Comparison of ENCODE assay signal across 26 mouse cellular contexts in genomic region chr11:113638680-113639079, GRCm38 (mm10). TPM values are rescaled to one million over a fixed set of nuclear protein-coding genes. Genes with fewer than 3 reads are reported as not detected.
DNase-seq lines count a peak whose midpoint lies in the region; ATAC-seq and TF ChIP-seq lines count a peak whose summit lies in the region.
"Had no signal": no experiment of that assay in that cellular context is flagged by ENCODE, and none has a peak within 500 bp of the region (broad histone marks: within the 10 kb centered on the region; RNA-seq: fewer than 3 reads in every experiment).

No protein-coding gene starts in this region.

- H3K36me3 ChIP-seq in CH12.LX (replicated peaks in 1 of 2; ENCODE audit: control insufficient read depth in 1 of 2, insufficient read depth in 1 of 2, low read length in 1 of 2), result no peaks in the 10 kb centered on the region
- no peaks in the 10 kb centered on the region for H3K36me3 ChIP-seq in intestine, postnatal 0 days (ENCODE audit: control insufficient read depth, insufficient read depth)
- H3K36me3 ChIP-seq in lung, postnatal 0 days (ENCODE audit: insufficient read depth, low read length), result no peaks in the 10 kb centered on the region
- H3K36me3 ChIP-seq: embryonic facial prominence, embryonic 13.5 days; embryonic facial prominence, embryonic 15.5 days; forebrain, embryonic 12.5 days; G1E had no signal

- WGBS in intestine, postnatal 0 days, result 73% methylated on average over 12 of the region's 12 CpGs
- 92% methylated on average over 12 of the region's 12 CpGs for WGBS in lung, postnatal 0 days

- H3K27ac ChIP-seq in CH12.LX (ENCODE audit: insufficient read depth, low read depth), result no peak overlapping the region
- H3K27ac ChIP-seq in intestine, postnatal 0 days (ENCODE audit: low read depth, low read length), result no peak overlapping the region
- H3K27ac ChIP-seq in lung, postnatal 0 days (ENCODE audit: low read length), result no peak overlapping the region
- H3K27ac ChIP-seq: embryonic facial prominence, embryonic 13.5 days; embryonic facial prominence, embryonic 15.5 days; forebrain, embryonic 10.5 days; forebrain, embryonic 12.5 days had no signal

- H3K4me3 ChIP-seq in CH12.LX (replicated peaks in 1 of 3; ENCODE audit: low read depth in 2 of 3, low read length in 2 of 3, poor library complexity in 1 of 3), result no peak overlapping the region
- H3K4me3 ChIP-seq in intestine, postnatal 0 days (ENCODE audit: low read depth, low read length), result no peak overlapping the region
- no peak overlapping the region for H3K4me3 ChIP-seq in lung, postnatal 0 days (ENCODE audit: low read depth, low read length)
- H3K4me3 ChIP-seq: embryonic facial prominence, embryonic 13.5 days; embryonic facial prominence, embryonic 15.5 days; erythroblast, embryonic 14.5 days; forebrain, embryonic 10.5 days; forebrain, embryonic 12.5 days had no signal

- dilution Hi-C loops in CH12.LX (cut with MboI; ENCODE audit: extremely low pct_ligation_motif_present, extremely low pct_unique_long_range_greater_than_20kb, low sequenced_read_pairs), result no loop called here

- peak; percentile 33; the same call in 1 of the 2 replicates for TF ChIP-seq EP300 in CH12.LX (IDR thresholded peaks at IDR 0.05; ENCODE audit: low read length)
- TF ChIP-seq EP300 in lung, postnatal 0 days (IDR thresholded peaks at IDR 0.05), result no peak

- H3K27me3 ChIP-seq in CH12.LX (replicated peaks), result peaks cover 15% of the 10 kb centered on the region
- H3K27me3 ChIP-seq in intestine, postnatal 0 days (replicated peaks; ENCODE audit: control insufficient read depth, insufficient read depth, low read length), result no peaks in the 10 kb centered on the region
- H3K27me3 ChIP-seq in lung, postnatal 0 days (replicated peaks; ENCODE audit: insufficient read depth, low read length), result no peaks in the 10 kb centered on the region
- H3K27me3 ChIP-seq: embryonic facial prominence, embryonic 13.5 days; embryonic facial prominence, embryonic 15.5 days; Patski had no signal

- no peak overlapping the region for H3K9ac ChIP-seq in CH12.LX (ENCODE audit: insufficient read depth, low read depth)
- H3K9ac ChIP-seq in intestine, postnatal 0 days (ENCODE audit: low read depth, low read length), result no peak overlapping the region
- no peak overlapping the region for H3K9ac ChIP-seq in lung, postnatal 0 days (replicated peaks; ENCODE audit: low read depth)
- H3K9ac ChIP-seq: embryonic facial prominence, embryonic 13.5 days; embryonic facial prominence, embryonic 15.5 days; forebrain, embryonic 12.5 days had no signal

- in situ Hi-C loops in CH12.LX (cut with MboI; ENCODE audit: low pct_ligation_motif_present, low pct_unique_long_range_greater_than_20kb, low sequenced_read_pairs), result loop anchor here (5.0 kb wide), 1 partner anchor 461 kb away; no protein-coding TSS in a partner anchor

- peak; percentile 51 for ATAC-seq in common myeloid progenitor, adult 5-6 weeks (replicated peaks; ENCODE audit: low read depth, poor library complexity, severe bottlenecking)
- ATAC-seq in intestine, postnatal 0 days, result peak; percentile 78
- peak; percentile 64 for ATAC-seq in megakaryocyte progenitor cell, adult 5-6 weeks (replicated peaks; ENCODE audit: poor library complexity)
- ATAC-seq in lung, postnatal 0 days, result no peak
- ATAC-seq: activated CD4-positive, CD25-positive, alpha-beta regulatory T cell, adult 4 months; forebrain, embryonic 14.5 days; forebrain, embryonic 16.5 days; Patski had no signal

- no peak for TF ChIP-seq CTCF in CH12.LX (conservative IDR thresholded peaks at IDR 0.05 in 1 of 2, IDR thresholded peaks at IDR 0.05 in 1 of 2; ENCODE audit: low read depth in 2 of 2, low read length in 2 of 2)
- no peak for TF ChIP-seq CTCF in intestine, postnatal 0 days (IDR thresholded peaks at IDR 0.05; ENCODE audit: low read depth)
- TF ChIP-seq CTCF in lung, postnatal 0 days (IDR thresholded peaks at IDR 0.05), result no peak

- no peak for DNase-seq in CH12.LX (ENCODE audit: extremely low read depth)
- no peak for DNase-seq in cerebellum, postnatal 14 days
- no peak for DNase-seq in lung, postnatal 0 days (ENCODE audit: low spot score)
- DNase-seq in layer of hippocampus, postnatal 25 days (ENCODE audit: extremely low spot score in 1 of 2, low spot score in 1 of 2), result no peak
- DNase-seq in kidney, postnatal 25 days, result no peak
- DNase-seq: adrenal gland, adult 8-10 months; adrenal gland, postnatal 14 days; adrenal gland, postnatal 36 days; cerebellum, adult 11-12 months; cerebellum, adult 2 months; cerebellum, adult 9-10 months; cerebellum, postnatal 25 days; embryo, embryonic 11 days had no signal

- H3K4me2 ChIP-seq in CH12.LX (ENCODE audit: insufficient read depth, low read depth, poor library complexity, severe bottlenecking), result no peak overlapping the region
- H3K4me2 ChIP-seq in intestine, postnatal 0 days (replicated peaks; ENCODE audit: low read depth), result no peak overlapping the region
- H3K4me2 ChIP-seq in lung, postnatal 0 days (replicated peaks; ENCODE audit: low read depth, low read length), result no peak overlapping the region
- H3K4me2 ChIP-seq: embryonic facial prominence, embryonic 13.5 days; embryonic facial prominence, embryonic 15.5 days; forebrain, embryonic 12.5 days had no signal

- no peak for TF ChIP-seq POLR2A in CH12.LX (IDR thresholded peaks at IDR 0.05; ENCODE audit: low read depth, low read length)

- no peaks in the 10 kb centered on the region for H3K79me2 ChIP-seq in CH12.LX (replicated peaks; ENCODE audit: control insufficient read depth, extremely low read depth, insufficient read depth, poor library complexity, severe bottlenecking)

- peaks cover 4% of the 10 kb centered on the region in 2 experiments; a peak in 2 of 4 replicates for H3K4me1 ChIP-seq in CH12.LX (ENCODE audit: control insufficient read depth in 1 of 2, insufficient read depth in 2 of 2)
- H3K4me1 ChIP-seq in intestine, postnatal 0 days (replicated peaks; ENCODE audit: control insufficient read depth, insufficient read depth, low read length), result no peaks in the 10 kb centered on the region
- no peaks in the 10 kb centered on the region for H3K4me1 ChIP-seq in lung, postnatal 0 days (ENCODE audit: insufficient read depth, low read depth, low read length)
- H3K4me1 ChIP-seq: embryonic facial prominence, embryonic 13.5 days; embryonic facial prominence, embryonic 15.5 days; forebrain, embryonic 10.5 days; forebrain, embryonic 12.5 days had no signal

- TF ChIP-seq RAD21 in CH12.LX (IDR thresholded peaks at IDR 0.05; ENCODE audit: low read depth, low read length), result no peak

- H3K9me3 ChIP-seq in CH12.LX (replicated peaks; ENCODE audit: low read length), result peaks cover 4% of the 10 kb centered on the region
- H3K9me3 ChIP-seq in intestine, postnatal 0 days (ENCODE audit: control insufficient read depth), result no peaks in the 10 kb centered on the region
- no peaks in the 10 kb centered on the region for H3K9me3 ChIP-seq in lung, postnatal 0 days (ENCODE audit: low read length)
- H3K9me3 ChIP-seq: embryonic facial prominence, embryonic 13.5 days; embryonic facial prominence, embryonic 15.5 days; forebrain, embryonic 12.5 days had no signal

RNA-seq across cellular contexts. Expression of gene Cog1, which starts 10.3 kb away (rescaled TPM):
- 28.2 and 28.6 TPM in 2 replicates for total RNA-seq in CH12.LX (2012; rRNA removed)
- 15.4 and 15.8 TPM in 2 replicates for total RNA-seq in CH12.LX (2014; rRNA removed)
- polyA plus RNA-seq in CH12.LX (2012; ENCODE audit: insufficient read length, low read depth), result 31.5 and 38.6 TPM in 2 replicates
- 17.2 and 19.2 TPM in 2 replicates for total RNA-seq in common myeloid progenitor, adult 5-6 weeks (2017)
- 19.6 and 20.9 TPM in 2 replicates for polyA plus RNA-seq in intestine, postnatal 0 days (2015; fragmentation: Nextera tagmentation; extraction: Ambion mirVana)
- total RNA-seq in megakaryocyte progenitor cell, adult 5-6 weeks (2015), result 26.0 and 29.0 TPM in 2 replicates
- total RNA-seq in megakaryocyte progenitor cell, adult 5-6 weeks (2017), result 13.7 and 13.9 TPM in 2 replicates
- 18.6 and 19.0 TPM in 2 replicates for polyA plus RNA-seq in lung, postnatal 0 days (2015; fragmentation: Nextera tagmentation; extraction: Ambion mirVana)
- 10 to 100 TPM; 53.4 to 64.0 TPM for total RNA-seq in layer of hippocampus, postnatal 25 days (2021)

RNA-seq across cellular contexts. Expression of gene Slc39a11, which starts 11.2 kb away (rescaled TPM):
- 52.2 and 54.4 TPM in 2 replicates for total RNA-seq in CH12.LX (2012; rRNA removed)
- total RNA-seq in CH12.LX (2014; rRNA removed), result 43.2 and 44.9 TPM in 2 replicates
- polyA plus RNA-seq in CH12.LX (2012; ENCODE audit: insufficient read length, low read depth), result 51.0 and 53.1 TPM in 2 replicates
- 19.0 and 25.3 TPM in 2 replicates for total RNA-seq in common myeloid progenitor, adult 5-6 weeks (2017)
- 50.7 and 54.7 TPM in 2 replicates for polyA plus RNA-seq in intestine, postnatal 0 days (2015; fragmentation: Nextera tagmentation; extraction: Ambion mirVana)
- 25.6 and 30.9 TPM in 2 replicates for total RNA-seq in megakaryocyte progenitor cell, adult 5-6 weeks (2015)
- 30.9 and 32.6 TPM in 2 replicates for total RNA-seq in megakaryocyte progenitor cell, adult 5-6 weeks (2017)
- polyA plus RNA-seq in lung, postnatal 0 days (2015; fragmentation: Nextera tagmentation; extraction: Ambion mirVana), result 14.3 and 15.1 TPM in 2 replicates
- 10 to 100 TPM; 23.0 to 23.3 TPM for total RNA-seq in layer of hippocampus, postnatal 25 days (2021)

RNA-seq across cellular contexts. Expression of gene Sstr2, which starts 19.5 kb away (rescaled TPM):
- total RNA-seq in CH12.LX (2012; rRNA removed) (not detected in 2 replicates), CH12.LX (2014; rRNA removed) (not detected in 2 replicates)
- not detected in 2 replicates for polyA plus RNA-seq in CH12.LX (2012; ENCODE audit: insufficient read length, low read depth)
- total RNA-seq in common myeloid progenitor, adult 5-6 weeks (2017), result 3.2 and 5.6 TPM in 2 replicates
- polyA plus RNA-seq in intestine, postnatal 0 days (2015; fragmentation: Nextera tagmentation; extraction: Ambion mirVana), result 0.99 and 1.0 TPM in 2 replicates
- total RNA-seq in megakaryocyte progenitor cell, adult 5-6 weeks (2015), result 0.35 and 0.46 TPM in 2 replicates
- 1.6 TPM in 1 of 2 replicates, not detected in the other for total RNA-seq in megakaryocyte progenitor cell, adult 5-6 weeks (2017)
- polyA plus RNA-seq in lung, postnatal 0 days (2015; fragmentation: Nextera tagmentation; extraction: Ambion mirVana), result 3.9 and 4.0 TPM in 2 replicates
- total RNA-seq in layer of hippocampus, postnatal 25 days (2021), result 10 to 100 TPM; 25.6 to 27.3 TPM
- polyA plus RNA-seq: activated CD4-positive, CD25-positive, alpha-beta regulatory T cell, adult 4 months; erythroblast, embryonic 14.5 days; G1E had no signal

RNA-seq across cellular contexts. Expression of gene Fam104a, which starts 45.3 kb away (rescaled TPM):
- total RNA-seq in CH12.LX (2012; rRNA removed) (34.9 and 35.3 TPM in 2 replicates), CH12.LX (2014; rRNA removed) (11.6 and 14.6 TPM in 2 replicates)
- polyA plus RNA-seq in CH12.LX (2012; ENCODE audit: insufficient read length, low read depth), result 55.0 and 57.0 TPM in 2 replicates
- 21.9 and 22.5 TPM in 2 replicates for total RNA-seq in common myeloid progenitor, adult 5-6 weeks (2017)
- 40.0 and 41.9 TPM in 2 replicates for polyA plus RNA-seq in intestine, postnatal 0 days (2015; fragmentation: Nextera tagmentation; extraction: Ambion mirVana)
- total RNA-seq in megakaryocyte progenitor cell, adult 5-6 weeks (2015), result 12.3 and 13.7 TPM in 2 replicates
- 16.0 and 20.0 TPM in 2 replicates for total RNA-seq in megakaryocyte progenitor cell, adult 5-6 weeks (2017)
- polyA plus RNA-seq in lung, postnatal 0 days (2015; fragmentation: Nextera tagmentation; extraction: Ambion mirVana), result 41.3 and 44.1 TPM in 2 replicates
- total RNA-seq in layer of hippocampus, postnatal 25 days (2021), result 10 to 100 TPM; 26.6 to 27.9 TPM

RNA-seq across cellular contexts. Expression of gene D11Wsu47e, which starts 45.5 kb away (rescaled TPM):
- total RNA-seq in CH12.LX (2012; rRNA removed) (25.1 and 30.1 TPM in 2 replicates), CH12.LX (2014; rRNA removed) (25.6 and 29.6 TPM in 2 replicates)
- 24.7 and 26.2 TPM in 2 replicates for polyA plus RNA-seq in CH12.LX (2012; ENCODE audit: insufficient read length, low read depth)
- 10.4 and 19.1 TPM in 2 replicates for total RNA-seq in common myeloid progenitor, adult 5-6 weeks (2017)
- 9.0 and 9.6 TPM in 2 replicates for polyA plus RNA-seq in intestine, postnatal 0 days (2015; fragmentation: Nextera tagmentation; extraction: Ambion mirVana)
- total RNA-seq in megakaryocyte progenitor cell, adult 5-6 weeks (2015), result 8.8 and 10.9 TPM in 2 replicates
- 16.9 and 17.3 TPM in 2 replicates for total RNA-seq in megakaryocyte progenitor cell, adult 5-6 weeks (2017)
- 10.3 and 11.9 TPM in 2 replicates for polyA plus RNA-seq in lung, postnatal 0 days (2015; fragmentation: Nextera tagmentation; extraction: Ambion mirVana)
- 10 to 100 TPM; 11.8 to 13.5 TPM for total RNA-seq in layer of hippocampus, postnatal 25 days (2021)
